Mouse (Mus musculus): Measurements from ENCODE around the gene Misp. TPM values are rescaled to one million over a fixed set of nuclear protein-coding genes. Genes with fewer than 3 reads are reported as not detected.

The Misp gene
- polyA plus RNA-seq, 1 experiment from 2014 or later: 3.9 TPM

DNA sequence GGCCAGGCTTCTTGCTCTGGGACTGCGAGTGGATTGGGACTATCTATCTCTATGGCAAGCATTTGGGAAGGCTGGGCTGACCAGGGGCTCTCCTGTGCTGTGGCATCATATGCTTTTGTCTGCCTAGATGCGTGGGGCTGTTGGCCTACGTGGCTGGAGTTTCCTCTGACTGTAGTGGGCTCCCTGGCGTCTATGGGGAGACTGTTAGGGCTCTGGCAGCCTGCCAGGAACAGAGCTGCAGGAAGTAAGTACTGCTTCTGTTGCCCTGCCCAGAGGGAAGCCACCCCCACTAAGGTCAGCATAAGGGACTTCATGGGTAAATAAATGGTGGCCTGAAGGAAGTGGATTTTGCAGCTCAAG is 36.6 kb downstream of the Misp start:
- peaks cover 64% of the 10 kb centered on the region for H3K36me3 ChIP-seq (ENCODE audit: control insufficient read depth, insufficient read depth, low read length)
- WGBS: 22% methylated on average over 4 of the region's 4 CpGs
- DNase-seq (ENCODE audit: low spot score): peak; percentile 85

GRCm38 (mm10) chr10:79857894-79858293 is 37.1 kb downstream of the Misp start:
- no peaks in the 10 kb centered on the region for H3K27me3 ChIP-seq (replicated peaks; ENCODE audit: control insufficient read depth, insufficient read depth, low read length)
- peak overlapping the region; percentile 99 for H3K4me2 ChIP-seq (ENCODE audit: low read depth, low read length)
- H3K4me3 ChIP-seq (ENCODE audit: low read depth, low read length): peak overlapping the region; percentile 96
- 0 out of 2 replicates have a peak overlapping the region, but pooled peaks have one; percentile 7 for H3K27ac ChIP-seq (replicated peaks; ENCODE audit: low read depth, low read length)
- ATAC-seq (ENCODE audit: low read depth) (no peak), DNase-seq (ENCODE audit: low spot score) (no peak)
- H3K9ac ChIP-seq (ENCODE audit: low read depth, low read length): peak overlapping the region; percentile 99
- WGBS: 85% methylated on average over 2 of the region's 2 CpGs
- H3K36me3 ChIP-seq (ENCODE audit: control insufficient read depth, insufficient read depth, low read length): peaks cover 68% of the 10 kb centered on the region
- H3K9me3 ChIP-seq (ENCODE audit: control insufficient read depth, low read length): no peaks in the 10 kb centered on the region
- H3K4me1 ChIP-seq (ENCODE audit: control insufficient read depth, insufficient read depth, low read length): peaks cover 29% of the 10 kb centered on the region

More for the DNA sequence above, 36.6 kb downstream of the Misp start:
- no peak for ATAC-seq (ENCODE audit: low read depth)
- Histone ChIP-seq H3K4me2 (ENCODE audit: low read depth, low read length) (peak overlapping the region; percentile 99), H3K9ac (ENCODE audit: low read depth, low read length) (peak overlapping the region; percentile 99), H3K4me3 (ENCODE audit: low read depth, low read length) (peak overlapping the region; percentile 96), H3K27me3 (replicated peaks; ENCODE audit: control insufficient read depth, insufficient read depth, low read length) (no peaks in the 10 kb centered on the region), H3K27ac (replicated peaks; ENCODE audit: low read depth, low read length) (peak overlapping the region; percentile 100), H3K9me3 (ENCODE audit: control insufficient read depth, low read length) (no peaks in the 10 kb centered on the region), H3K4me1 (ENCODE audit: control insufficient read depth, insufficient read depth, low read length) (peaks cover 34% of the 10 kb centered on the region)

- Histone ChIP-seq H3K4me1 (ENCODE audit: control insufficient read depth, insufficient read depth, low read length) (peaks cover 27% of the 10 kb centered on the region), H3K36me3 (ENCODE audit: control insufficient read depth, insufficient read depth, low read length) (peaks cover 75% of the 10 kb centered on the region), H3K4me2 (ENCODE audit: low read depth, low read length) (peak overlapping the region; percentile 99), H3K4me3 (ENCODE audit: low read depth, low read length) (peak overlapping the region; percentile 96), H3K9me3 (ENCODE audit: control insufficient read depth, low read length) (no peaks in the 10 kb centered on the region), H3K27me3 (replicated peaks; ENCODE audit: control insufficient read depth, insufficient read depth, low read length) (no peaks in the 10 kb centered on the region), H3K27ac (replicated peaks; ENCODE audit: low read depth, low read length) (0 out of 2 replicates have a peak overlapping the region, but pooled peaks have one; percentile 7), H3K9ac (ENCODE audit: low read depth, low read length) (peak overlapping the region; percentile 99)
- peak; percentile 94 for DNase-seq (ENCODE audit: low spot score)
- no peak for ATAC-seq (ENCODE audit: low read depth)
- 33% methylated on average over 11 of the region's 17 CpGs for WGBS
Measured at GRCm38 (mm10) chr10:79858416-79859074, 37.8 kb downstream of the Misp start.

- H3K4me3 ChIP-seq (ENCODE audit: low read depth, low read length): no peak overlapping the region
- WGBS: 75% methylated on average over 11 of the region's 11 CpGs
- H3K4me1 ChIP-seq (ENCODE audit: control insufficient read depth, insufficient read depth, low read length): peaks cover 27% of the 10 kb centered on the region
- H3K36me3 ChIP-seq (ENCODE audit: control insufficient read depth, insufficient read depth, low read length): peaks cover 80% of the 10 kb centered on the region
- no peak for ATAC-seq (ENCODE audit: low read depth)
- no peaks in the 10 kb centered on the region for H3K9me3 ChIP-seq (ENCODE audit: control insufficient read depth, low read length)
- 0 out of 2 replicates have a peak overlapping the region, but pooled peaks have one; percentile 9 for H3K9ac ChIP-seq (ENCODE audit: low read depth, low read length)
- no peaks in the 10 kb centered on the region for H3K27me3 ChIP-seq (replicated peaks; ENCODE audit: control insufficient read depth, insufficient read depth, low read length)
- no peak overlapping the region for H3K27ac ChIP-seq (replicated peaks; ENCODE audit: low read depth, low read length)
- peak overlapping the region; percentile 99; the same call in 1 of the 2 replicates for H3K4me2 ChIP-seq (ENCODE audit: low read depth, low read length)
- DNase-seq (ENCODE audit: low spot score): no peak
Measured at GRCm38 (mm10) chr10:79859116-79859515, 38.3 kb downstream of the Misp start.

- ATAC-seq (ENCODE audit: low read depth): no peak
- DNase-seq (ENCODE audit: low spot score): no peak
- Histone ChIP-seq H3K4me1 (ENCODE audit: control insufficient read depth, insufficient read depth, low read length) (peaks cover 27% of the 10 kb centered on the region), H3K36me3 (ENCODE audit: control insufficient read depth, insufficient read depth, low read length) (peaks cover 92% of the 10 kb centered on the region), H3K27ac (replicated peaks; ENCODE audit: low read depth, low read length) (no peak overlapping the region), H3K9me3 (ENCODE audit: control insufficient read depth, low read length) (no peaks in the 10 kb centered on the region), H3K4me2 (ENCODE audit: low read depth, low read length) (no peak overlapping the region), H3K4me3 (ENCODE audit: low read depth, low read length) (no peak overlapping the region), H3K27me3 (replicated peaks; ENCODE audit: control insufficient read depth, insufficient read depth, low read length) (no peaks in the 10 kb centered on the region), H3K9ac (ENCODE audit: low read depth, low read length) (peak overlapping the region; percentile 26; the same call in 1 of the 2 replicates)
- WGBS: 91% methylated on average over 26 of the region's 26 CpGs
Measured at GRCm38 (mm10) chr10:79860079-79860911, 39.5 kb downstream of the Misp start.

- H3K27me3 ChIP-seq (replicated peaks; ENCODE audit: control insufficient read depth, insufficient read depth, low read length): no peaks in the 10 kb centered on the region
- no peaks in the 10 kb centered on the region for H3K9me3 ChIP-seq (ENCODE audit: control insufficient read depth, low read length)
- no peak overlapping the region for H3K4me2 ChIP-seq (ENCODE audit: low read depth, low read length)
- ATAC-seq (ENCODE audit: low read depth) (no peak), DNase-seq (ENCODE audit: low spot score) (no peak)
- H3K4me1 ChIP-seq (ENCODE audit: control insufficient read depth, insufficient read depth, low read length): peaks cover 24% of the 10 kb centered on the region
- WGBS: 72% methylated on average over 25 of the region's 25 CpGs
- H3K27ac ChIP-seq (replicated peaks; ENCODE audit: low read depth, low read length): no peak overlapping the region
- H3K4me3 ChIP-seq (ENCODE audit: low read depth, low read length): no peak overlapping the region
- H3K36me3 ChIP-seq (ENCODE audit: control insufficient read depth, insufficient read depth, low read length): peaks cover 98% of the 10 kb centered on the region
- H3K9ac ChIP-seq (ENCODE audit: low read depth, low read length): no peak overlapping the region
Measured at GRCm38 (mm10) chr10:79861230-79862048, 40.6 kb downstream of the Misp start.

GRCm38 (mm10) chr10:79862049-79862788 is 41.4 kb downstream of the Misp start:
- WGBS: 81% methylated on average over 23 of the region's 23 CpGs
- no peaks in the 10 kb centered on the region for H3K9me3 ChIP-seq (ENCODE audit: control insufficient read depth, low read length)
- H3K36me3 ChIP-seq (ENCODE audit: control insufficient read depth, insufficient read depth, low read length): peaks cover 98% of the 10 kb centered on the region
- peaks cover 16% of the 10 kb centered on the region for H3K4me1 ChIP-seq (ENCODE audit: control insufficient read depth, insufficient read depth, low read length)
- no peak overlapping the region for H3K4me3 ChIP-seq (ENCODE audit: low read depth, low read length)
- no peak overlapping the region for H3K4me2 ChIP-seq (ENCODE audit: low read depth, low read length)
- no peaks in the 10 kb centered on the region for H3K27me3 ChIP-seq (replicated peaks; ENCODE audit: control insufficient read depth, insufficient read depth, low read length)
- DNase-seq (ENCODE audit: low spot score) (no peak), ATAC-seq (ENCODE audit: low read depth) (no peak)
- H3K27ac ChIP-seq (replicated peaks; ENCODE audit: low read depth, low read length): no peak overlapping the region
- no peak overlapping the region for H3K9ac ChIP-seq (ENCODE audit: low read depth, low read length)

GRCm38 (mm10) chr10:79862925-79863324 is 42.1 kb downstream of the Misp start:
- ATAC-seq (ENCODE audit: low read depth): no peak
- H3K27ac ChIP-seq (replicated peaks; ENCODE audit: low read depth, low read length): no peak overlapping the region

More at GRCm38 (mm10) chr10:79862925-79863324, 42.1 kb downstream of the Misp start:
- H3K36me3 ChIP-seq (ENCODE audit: control insufficient read depth, insufficient read depth, low read length): peaks cover 94% of the 10 kb centered on the region
- H3K4me3 ChIP-seq (ENCODE audit: low read depth, low read length): no peak overlapping the region
- H3K27me3 ChIP-seq (replicated peaks; ENCODE audit: control insufficient read depth, insufficient read depth, low read length): no peaks in the 10 kb centered on the region
- H3K4me2 ChIP-seq (ENCODE audit: low read depth, low read length): no peak overlapping the region
- no peaks in the 10 kb centered on the region for H3K9me3 ChIP-seq (ENCODE audit: control insufficient read depth, low read length)
- no peak for DNase-seq (ENCODE audit: low spot score)
- 68% methylated on average over 10 of the region's 10 CpGs for WGBS
- H3K9ac ChIP-seq (ENCODE audit: low read depth, low read length): no peak overlapping the region
- peaks cover 9% of the 10 kb centered on the region for H3K4me1 ChIP-seq (ENCODE audit: control insufficient read depth, insufficient read depth, low read length)

Measured in embryonic facial prominence, embryonic 14.5 days (tissue).